Mouse (Mus musculus) lung, postnatal 25 days (tissue): ENCODE measurements around the gene Rpgrip1l.

ENCODE experiments used
- DNase-seq: peaks from one replicate; pipeline ENCODE4 v3.0.0; 2022; ENCODE audit warnings: low spot score

Rpgrip1l gene

GRCm38 (mm10) chr8:91273493-91273892 lies 39.6 kb downstream of the Rpgrip1l start:
- DNase-seq: no peak

- DNase-seq: no peak
These were observed 43.6 kb downstream of the Rpgrip1l start for GRCm38 (mm10) chr8:91269374-91269958.

- no peak for DNase-seq
These were observed 48.5 kb downstream of the Rpgrip1l start for GRCm38 (mm10) chr8:91264564-91264963.

GRCm38 (mm10) chr8:91263939-91264338 lies 49.1 kb downstream of the Rpgrip1l start:
- no peak for DNase-seq

- DNase-seq: no peak
These were observed 51.5 kb downstream of the Rpgrip1l start for GRCm38 (mm10) chr8:91261598-91261997.

- no peak for DNase-seq
These were observed 62.1 kb downstream of the Rpgrip1l start for GRCm38 (mm10) chr8:91250966-91251365.

- DNase-seq: no peak
These were observed 63.1 kb downstream of the Rpgrip1l start for GRCm38 (mm10) chr8:91249758-91250466.

GRCm38 (mm10) chr8:91245821-91246454 lies 67.1 kb downstream of the Rpgrip1l start:
- DNase-seq: no peak

- no peak for DNase-seq
These were observed 70.3 kb downstream of the Rpgrip1l start for GRCm38 (mm10) chr8:91242721-91243120.

- no peak for DNase-seq
These were observed 71.1 kb downstream of the Rpgrip1l start for GRCm38 (mm10) chr8:91241873-91242519.

GRCm38 (mm10) chr8:91241371-91241770 lies 71.7 kb downstream of the Rpgrip1l start:
- DNase-seq: no peak

- DNase-seq: no peak
These were observed 75.9 kb downstream of the Rpgrip1l start for GRCm38 (mm10) chr8:91237191-91237590.

GRCm38 (mm10) chr8:91234097-91234496 lies 79.0 kb downstream of the Rpgrip1l start:
- no peak for DNase-seq

- no peak for DNase-seq
These were observed 85.6 kb downstream of the Rpgrip1l start for GRCm38 (mm10) chr8:91227421-91227841.

GRCm38 (mm10) chr8:91224227-91224626 lies 88.8 kb downstream of the Rpgrip1l start:
- no peak for DNase-seq

- DNase-seq: no peak
These were observed 91.2 kb downstream of the Rpgrip1l start for GRCm38 (mm10) chr8:91221841-91222240.

GRCm38 (mm10) chr8:91218271-91218670 lies 94.8 kb downstream of the Rpgrip1l start:
- DNase-seq: no peak

GRCm38 (mm10) chr8:91217062-91217905 lies 95.8 kb downstream of the Rpgrip1l start:
- no peak for DNase-seq

- no peak for DNase-seq
These were observed 98.8 kb downstream of the Rpgrip1l start for GRCm38 (mm10) chr8:91214287-91214686.

GRCm38 (mm10) chr8:91212948-91213347 lies 100.1 kb downstream of the Rpgrip1l start:
- DNase-seq: no peak

- peak; percentile 31 for DNase-seq
These were observed 103.4 kb downstream of the Rpgrip1l start for GRCm38 (mm10) chr8:91209658-91210057.

GRCm38 (mm10) chr8:91207676-91208075 lies 105.4 kb downstream of the Rpgrip1l start:
- DNase-seq: no peak
